Mouse (Mus musculus) ES-E14 (cell line): ENCODE data around the gene Olfr206.

Source experiments
- CHD2 ChIP-seq: IDR thresholded peaks from 2 replicates; pipeline ENCODE4 v1.6.1; 2014; ENCODE audit warnings: mild to moderate bottlenecking, low read depth, low read length, inconsistent platforms
- ZC3H11A ChIP-seq: IDR thresholded peaks from 2 replicates; pipeline ENCODE4 v1.6.1; 2012; ENCODE audit warnings: low read depth, mild to moderate bottlenecking, inconsistent platforms, low read length, borderline replicate concordance
- ZNF384 ChIP-seq: IDR thresholded peaks from 2 replicates; pipeline ENCODE4 v1.6.1; 2012; ENCODE audit warnings: low read depth, low read length, inconsistent platforms

GRCm38 (mm10) chr16:59363893-59364292, 14.8 kb upstream of the Olfr206 start, which contains the start of gene Olfr209:
- TF ChIP-seq ZC3H11A, result no peak
- no peak for TF ChIP-seq CHD2
- TF ChIP-seq ZNF384, result no peak
